Comparison of ENCODE assay signal across 20 mouse cellular contexts in the genomic region with DNA sequence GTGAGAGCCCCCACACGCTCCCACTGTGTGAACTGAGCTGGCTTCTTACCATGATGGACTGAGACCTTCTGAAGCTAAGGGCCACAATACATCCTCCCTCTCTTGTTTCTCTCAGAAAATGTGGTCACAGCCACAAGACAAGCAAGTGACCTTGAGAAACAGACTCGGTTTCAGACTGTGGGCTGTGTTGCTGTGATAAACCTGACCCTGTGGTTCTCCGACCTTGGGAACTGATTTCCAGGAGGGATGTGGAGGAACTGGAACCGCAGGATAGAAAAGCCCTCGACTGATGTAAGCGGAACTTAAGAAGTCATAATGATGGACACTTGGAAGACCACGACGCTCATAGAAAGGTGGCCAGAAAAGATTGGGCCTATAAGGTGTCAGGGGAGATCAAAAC. TPM values are rescaled to one million over a fixed set of nuclear protein-coding genes. Genes with fewer than 3 reads are reported as not detected.
DNase-seq lines count a peak whose midpoint lies in the region; ATAC-seq and TF ChIP-seq lines count a peak whose summit lies in the region.
"Had no signal": no experiment of that assay in that cellular context is flagged by ENCODE, and none has a peak within 500 bp of the region (broad histone marks: within the 10 kb centered on the region; RNA-seq: fewer than 3 reads in every experiment).

No protein-coding gene starts in this region.

- peaks cover 12% of the 10 kb centered on the region for H3K4me1 ChIP-seq in liver, postnatal 0 days (ENCODE audit: insufficient read depth)
- H3K4me1 ChIP-seq in liver, embryonic 12.5 days = 0 out of 2 replicates have a peak, but pooled peaks cover 5% of the 10 kb centered on the region

- TF ChIP-seq EP300 in liver, postnatal 0 days (IDR thresholded peaks at IDR 0.05; ENCODE audit: low read depth) = no peak

- ATAC-seq in liver, postnatal 0 days = no peak
- no peak for ATAC-seq in liver, embryonic 12.5 days
- 0 out of 2 replicates have a peak, but pooled peaks have one; percentile 42 for ATAC-seq in common myeloid progenitor, adult 5-6 weeks (replicated peaks; ENCODE audit: low read depth, poor library complexity, severe bottlenecking)
- ATAC-seq: activated CD4-positive, CD25-positive, alpha-beta regulatory T cell, adult 4 months; Patski had no signal

- no peaks in the 10 kb centered on the region for H3K9me3 ChIP-seq in liver, postnatal 0 days (ENCODE audit: low read length)
- no peaks in the 10 kb centered on the region for H3K9me3 ChIP-seq in liver, embryonic 12.5 days (replicated peaks)
- H3K9me3 ChIP-seq: embryonic facial prominence, embryonic 15.5 days; forebrain, embryonic 15.5 days; heart, embryonic 12.5 days had no signal

- WGBS in liver, postnatal 0 days (ENCODE audit: insufficient replicate concordance) = 54% methylated on average over 8 of the region's 8 CpGs
- WGBS in liver, embryonic 12.5 days (ENCODE audit: insufficient replicate concordance) = 43% methylated on average over 8 of the region's 8 CpGs

- no peaks in the 10 kb centered on the region for H3K27me3 ChIP-seq in liver, postnatal 0 days (ENCODE audit: insufficient read depth, low read length)
- no peaks in the 10 kb centered on the region for H3K27me3 ChIP-seq in liver, embryonic 12.5 days (replicated peaks)
- H3K27me3 ChIP-seq: CH12.LX; embryonic facial prominence, embryonic 15.5 days; forebrain, embryonic 15.5 days; heart, embryonic 12.5 days; Patski had no signal

- H3K27ac ChIP-seq in liver, postnatal 0 days (ENCODE audit: low read depth) = peak overlapping the region; percentile 92
- no peak overlapping the region for H3K27ac ChIP-seq in liver, embryonic 12.5 days
- H3K27ac ChIP-seq: forebrain, embryonic 15.5 days; hindbrain, embryonic 14.5 days had no signal

- no peak overlapping the region for H3K4me2 ChIP-seq in liver, postnatal 0 days (ENCODE audit: low read depth, low read length)
- no peak overlapping the region for H3K4me2 ChIP-seq in liver, embryonic 12.5 days
- H3K4me2 ChIP-seq: embryonic facial prominence, embryonic 15.5 days; forebrain, embryonic 15.5 days; heart, embryonic 12.5 days; hindbrain, embryonic 14.5 days had no signal

- no peaks in the 10 kb centered on the region for H3K36me3 ChIP-seq in liver, postnatal 0 days (replicated peaks; ENCODE audit: insufficient read depth, low read length)
- H3K36me3 ChIP-seq in liver, embryonic 12.5 days = no peaks in the 10 kb centered on the region
- H3K36me3 ChIP-seq: embryonic facial prominence, embryonic 15.5 days; forebrain, embryonic 15.5 days; heart, embryonic 12.5 days; hindbrain, embryonic 10.5 days had no signal

- DNase-seq in adrenal gland, adult 2 months = peak; percentile 24
- no peak for DNase-seq in adrenal gland, adult 18-20 months (ENCODE audit: low spot score in 2 of 2)
- no peak for DNase-seq in liver, postnatal 0 days
- DNase-seq in ovary, adult 18-20 months (ENCODE audit: low spot score) = peak; percentile 74
- DNase-seq in ovary, postnatal 14 days (ENCODE audit: low spot score) = no peak
- no peak for DNase-seq in kidney, postnatal 25 days
- DNase-seq: cerebellum, adult 2 months; embryo, embryonic 11 days; gastrocnemius, postnatal 10 days; heart, adult 2 months had no signal

- H3K9ac ChIP-seq in liver, postnatal 0 days (replicated peaks) = no peak overlapping the region
- H3K9ac ChIP-seq in liver, embryonic 12.5 days = no peak overlapping the region
- H3K9ac ChIP-seq: embryonic facial prominence, embryonic 15.5 days; forebrain, embryonic 15.5 days; heart, embryonic 12.5 days; hindbrain, embryonic 14.5 days had no signal

- no peak for TF ChIP-seq CTCF in liver, postnatal 0 days (IDR thresholded peaks at IDR 0.05; ENCODE audit: low read depth)

- no peak overlapping the region for H3K4me3 ChIP-seq in liver, postnatal 0 days (ENCODE audit: low read depth, low read length)
- H3K4me3 ChIP-seq in liver, embryonic 12.5 days = no peak overlapping the region
- H3K4me3 ChIP-seq: embryonic facial prominence, embryonic 15.5 days; forebrain, embryonic 15.5 days; heart, adult 2 months; heart, embryonic 12.5 days; hindbrain, embryonic 10.5 days had no signal

RNA-seq across cellular contexts. Expression of gene Fndc3b, which starts 56.1 kb away (rescaled TPM):
- 100 to 1,000 TPM in 1 of 2 experiments, 10 to 100 TPM in 1; 88.9 to 120 TPM for total RNA-seq in adrenal gland, adult 2 months (2021)
- polyA plus RNA-seq in adrenal gland, adult 2 months (2012; rRNA removed) = 15.5 and 27.9 TPM in 2 replicates
- 100 to 1,000 TPM; 128 to 148 TPM for total RNA-seq in adrenal gland, adult 18-20 months (2021)
- 12.0 and 14.9 TPM in 2 replicates for polyA plus RNA-seq in liver, postnatal 0 days (2015; fragmentation: Nextera tagmentation; extraction: Ambion mirVana)
- 9.4 and 9.7 TPM in 2 replicates for polyA plus RNA-seq in liver, embryonic 12.5 days (2016; fragmentation: Nextera tagmentation; extraction: Ambion mirVana)
- total RNA-seq in common myeloid progenitor, adult 5-6 weeks (2017) = 7.5 and 9.0 TPM in 2 replicates

Comparison
In these comparisons a context has a peak if more than half of its experiments do, and no peak if none do; other contexts are left out.
1. DNase-seq: peak in adrenal gland, adult 2 months (single experiment) and ovary, adult 18-20 months (single experiment); none in adrenal gland, adult 18-20 months (0 of 2), liver, postnatal 0 days (single experiment), ovary, postnatal 14 days (single experiment) and kidney, postnatal 25 days (0 of 2).